Mouse (Mus musculus) lung, postnatal 36 days (tissue): ENCODE measurements around the gene Inhbc.

ENCODE experiments used
- DNase-seq: peaks from one replicate; pipeline ENCODE4 v3.0.0; 2022; ENCODE audit warnings: mixed read lengths

Gene Inhbc

DNA sequence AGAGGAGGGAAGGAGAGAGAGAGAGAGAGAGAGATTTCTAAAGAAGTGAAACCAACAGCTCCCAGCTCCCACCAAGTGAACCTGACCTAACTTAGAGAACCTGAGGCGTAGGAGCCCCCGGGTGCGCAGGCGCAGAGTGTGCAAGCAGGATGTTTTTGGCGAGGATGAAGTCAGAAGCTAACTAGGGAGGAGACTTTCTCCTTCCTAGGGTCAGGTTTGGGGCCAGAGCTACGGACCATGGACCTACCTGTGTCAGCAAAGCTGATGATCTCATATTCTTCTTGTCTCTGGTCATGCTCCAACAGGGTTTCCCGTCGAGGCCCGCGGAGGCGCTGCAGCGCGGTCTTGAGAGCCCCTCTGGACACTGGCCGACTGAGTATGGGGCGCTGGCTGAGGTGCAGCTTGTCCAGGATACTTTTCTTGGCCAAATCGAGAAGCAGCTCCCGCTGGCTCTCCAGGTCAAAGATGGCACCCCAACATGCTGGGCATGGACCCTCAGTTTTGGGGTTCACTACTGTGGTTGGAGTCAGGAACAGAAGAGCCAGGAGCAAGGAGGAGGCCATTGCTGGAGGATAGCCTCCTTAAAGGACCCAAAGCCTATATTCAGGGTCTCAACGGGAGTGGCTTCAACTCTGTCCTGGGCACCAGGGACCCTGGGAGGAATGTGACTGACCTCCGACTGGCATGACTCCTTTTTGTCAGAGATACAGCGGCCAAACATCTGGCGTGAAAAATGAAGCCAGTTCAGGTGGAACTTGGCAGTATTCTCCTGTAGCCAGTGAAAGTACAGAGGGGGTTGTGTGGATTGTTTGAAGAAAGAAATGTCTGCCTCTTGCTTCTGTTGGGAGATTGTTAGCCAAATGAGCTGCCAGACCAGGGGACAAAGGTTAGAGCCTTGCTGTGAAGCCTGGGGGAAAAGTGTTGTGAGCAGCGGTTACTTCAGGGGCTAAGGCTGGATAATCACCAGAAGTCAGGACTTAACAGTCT lies at the start of gene Inhbc:
Gene Inhbc (minus strand): TSS at position 598 of the 987 bp plus-strand sequence.
- DNase-seq, result no peak

DNA sequence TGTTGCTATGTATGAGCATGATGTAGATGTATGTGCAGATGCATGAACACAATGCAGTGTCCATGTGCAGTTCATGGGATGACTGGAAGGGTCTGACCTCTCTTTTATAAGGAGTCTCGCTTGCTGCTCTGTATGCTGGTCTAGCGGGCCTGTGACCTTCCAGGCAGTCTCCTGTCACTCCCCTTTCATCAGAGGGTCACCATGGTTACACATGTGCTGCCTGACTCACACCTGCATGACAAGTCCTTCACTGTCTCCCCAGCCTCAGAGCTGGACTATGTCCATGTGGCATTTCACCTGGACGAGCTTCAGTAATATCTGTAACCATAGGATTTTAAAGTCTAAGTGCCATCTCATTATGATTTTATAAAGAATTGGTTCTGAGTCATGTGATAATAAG lies 43.9 kb upstream of the Inhbc start:
- no peak for DNase-seq

DNA sequence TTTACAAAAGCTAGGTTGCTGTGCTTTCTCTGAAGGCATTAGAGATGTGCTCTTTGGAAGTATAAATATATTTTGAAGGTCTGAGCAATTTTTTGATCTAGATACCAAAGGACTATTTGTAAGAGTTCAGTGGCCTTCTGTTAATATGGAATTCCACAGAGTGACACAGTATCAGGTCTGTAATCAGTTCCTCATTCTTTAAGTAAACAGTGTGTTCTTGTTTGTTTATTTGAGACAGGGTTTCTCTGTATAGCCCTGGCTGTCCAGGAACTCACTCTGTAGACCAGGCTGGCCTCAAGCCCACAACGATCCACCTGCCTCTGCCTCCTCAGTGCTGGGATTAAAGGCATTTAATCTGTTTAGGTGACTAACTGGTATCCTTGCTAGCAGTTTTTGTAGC lies 43.4 kb upstream of the Inhbc start:
- peak; percentile 15 for DNase-seq

DNA sequence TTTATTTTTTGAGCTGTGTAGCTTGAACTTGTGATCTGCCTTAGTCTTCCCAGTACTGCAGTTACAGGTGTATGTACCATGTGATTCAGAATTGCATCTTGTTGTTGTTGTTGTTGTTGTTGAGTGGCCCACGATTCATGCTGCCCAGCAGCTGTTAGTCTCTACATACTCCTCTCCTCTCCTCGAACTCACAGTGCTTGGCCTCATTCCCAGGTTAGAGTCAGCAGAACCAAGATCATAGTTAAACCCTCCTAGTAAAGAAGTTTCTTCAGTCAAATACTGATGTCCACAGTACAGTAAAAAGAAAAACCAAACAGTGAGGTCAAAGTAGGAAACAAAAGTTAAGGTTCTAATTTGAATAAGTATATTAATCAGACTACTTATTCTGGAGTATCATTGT lies 42.5 kb upstream of the Inhbc start:
- DNase-seq, result no peak

DNA sequence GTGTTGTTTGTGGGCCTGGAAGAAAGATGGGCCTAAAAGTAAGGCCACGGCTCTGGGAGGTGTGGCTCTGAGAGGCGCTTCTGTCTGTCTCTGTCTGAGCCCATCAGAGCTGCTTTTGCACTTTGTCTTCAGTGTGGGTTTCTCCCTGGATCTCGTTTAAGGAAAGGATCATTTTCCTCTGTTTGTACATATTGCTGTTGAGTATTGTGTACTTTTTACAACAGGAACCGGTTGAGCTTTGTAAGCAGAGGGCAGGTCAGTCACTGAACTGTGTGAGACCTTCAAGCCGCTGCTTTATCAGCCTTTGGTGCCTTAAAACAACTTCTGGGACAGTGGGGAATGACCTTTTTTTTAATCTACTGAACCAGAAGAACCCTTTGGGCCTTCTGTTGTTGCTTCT lies 41.9 kb upstream of the Inhbc start:
- DNase-seq, result no peak

DNA sequence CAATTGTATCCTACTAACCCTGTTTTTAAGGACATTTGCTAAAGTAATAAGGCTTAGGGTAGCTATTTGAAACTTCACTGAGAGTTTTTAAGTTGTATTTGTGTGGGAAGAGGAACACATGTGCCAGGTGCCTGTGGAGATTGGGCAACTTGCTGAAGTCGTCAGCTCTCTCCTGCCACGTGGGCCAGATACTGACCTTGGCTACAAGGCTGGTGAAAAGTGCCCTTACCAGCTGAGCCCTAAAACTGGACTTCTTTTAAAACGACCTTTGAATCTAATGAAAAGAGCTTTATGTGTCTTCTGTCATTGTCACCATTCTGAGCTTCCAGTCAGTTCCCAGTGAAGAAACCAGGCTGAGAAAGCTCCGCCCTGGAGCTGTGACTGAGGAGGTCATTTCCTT lies 37.2 kb upstream of the Inhbc start:
- peak; percentile 37 for DNase-seq

DNA sequence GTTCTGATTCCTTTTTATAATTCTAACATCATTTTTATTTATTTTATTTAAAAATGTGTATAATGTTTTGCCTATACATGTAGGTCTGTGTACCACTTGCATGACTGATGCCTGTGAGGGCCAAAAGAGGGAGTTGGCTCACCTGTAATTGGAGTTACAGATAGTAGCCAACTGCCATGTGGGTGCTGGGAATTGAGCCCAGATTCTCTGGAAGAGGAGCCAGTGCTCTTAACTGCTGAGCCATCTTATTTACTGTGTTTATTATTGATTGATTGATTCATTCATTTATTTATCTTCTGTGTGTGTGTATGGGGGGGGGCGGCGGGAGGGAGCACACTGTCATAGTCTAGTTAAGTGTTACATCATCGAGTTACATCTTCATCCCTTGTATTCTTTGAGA lies 34.5 kb upstream of the Inhbc start:
- no peak for DNase-seq

DNA sequence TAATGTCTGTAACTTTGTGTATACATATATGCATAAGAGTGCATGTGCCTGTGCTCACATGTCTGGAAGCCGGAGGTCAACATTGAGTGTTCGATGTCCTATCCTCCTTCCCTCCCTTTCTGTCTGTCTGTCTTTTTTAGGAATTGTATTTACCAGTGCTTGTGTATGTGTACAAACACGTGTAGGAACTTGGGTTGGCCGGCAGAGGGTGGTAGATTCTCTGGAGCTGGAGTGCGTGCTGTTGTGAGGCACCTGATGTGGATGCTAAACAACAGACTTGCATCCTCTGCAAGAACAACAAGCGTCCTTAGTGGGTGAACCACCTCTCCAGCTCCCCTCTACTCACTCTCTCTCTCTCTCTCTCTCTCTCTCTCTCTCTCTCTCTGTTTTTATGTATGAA lies 21.5 kb upstream of the Inhbc start:
- DNase-seq, result no peak

DNA sequence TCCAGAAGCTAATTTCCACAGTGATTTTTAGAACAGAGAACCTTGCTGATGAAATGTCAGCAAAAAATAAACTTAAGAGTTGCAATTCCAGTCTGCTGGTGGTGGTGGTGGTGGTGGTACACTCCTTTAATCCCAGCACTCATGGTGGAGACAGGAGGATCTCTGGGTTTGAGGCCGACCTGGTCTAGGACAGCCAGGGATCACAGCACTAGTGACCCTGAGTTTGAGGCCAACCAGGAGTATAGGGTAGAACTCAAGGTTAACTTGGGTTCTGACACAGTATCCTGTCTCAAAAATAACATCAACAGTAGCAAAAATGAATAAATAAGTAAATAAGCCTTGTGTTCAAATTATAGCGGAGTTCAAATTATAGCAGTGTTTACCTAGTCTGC lies 11.5 kb upstream of the Inhbc start:
- no peak for DNase-seq

DNA sequence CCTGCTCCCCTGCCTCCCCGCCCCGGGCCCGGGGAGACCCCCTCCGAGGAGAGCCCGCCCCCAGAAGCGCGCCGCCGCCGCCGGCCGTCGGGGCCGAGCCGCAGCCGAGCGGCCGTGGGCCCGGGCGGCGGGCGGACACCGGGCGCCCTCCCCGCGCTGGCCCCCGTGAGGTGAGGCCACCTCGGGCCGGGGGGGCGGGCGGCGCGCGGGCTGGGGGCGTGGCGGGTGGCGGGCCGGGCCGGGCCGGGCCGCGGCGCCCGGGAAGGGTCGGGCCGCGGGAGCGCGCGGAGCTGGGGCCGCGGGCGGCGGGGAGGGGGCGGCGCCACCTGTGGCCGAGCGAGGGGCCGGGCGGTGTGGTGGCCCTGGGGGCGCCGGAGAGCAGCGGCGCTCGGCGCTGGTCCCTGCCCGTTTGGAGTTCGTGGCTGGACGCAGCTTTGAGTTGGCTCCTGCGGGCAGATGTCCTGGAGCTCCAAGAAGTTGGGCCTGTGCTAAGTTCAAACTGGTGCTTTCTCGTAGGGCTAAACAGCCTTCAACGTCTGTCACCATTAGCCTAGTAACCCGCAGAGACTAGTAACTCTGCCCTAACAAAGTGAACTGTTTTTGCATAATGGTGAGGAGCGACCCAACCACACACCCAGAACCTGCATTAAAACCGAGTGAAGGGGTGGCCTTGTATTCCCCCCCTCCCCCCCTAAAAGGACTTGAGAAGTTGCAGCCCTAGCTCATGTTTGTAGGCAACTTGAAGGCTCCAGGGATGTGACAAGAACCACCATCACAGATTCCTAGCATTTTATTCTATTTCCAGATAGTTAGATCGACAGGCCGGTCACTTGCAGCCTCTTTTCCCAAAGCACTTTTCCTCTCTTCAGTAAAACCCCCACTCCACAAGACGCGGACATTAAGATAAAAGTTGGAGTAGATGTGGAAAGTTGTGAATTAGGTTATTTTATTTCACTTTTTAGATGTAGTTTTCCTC lies 10.8 kb upstream of the Inhbc start:
- peak; percentile 61 for DNase-seq

DNA sequence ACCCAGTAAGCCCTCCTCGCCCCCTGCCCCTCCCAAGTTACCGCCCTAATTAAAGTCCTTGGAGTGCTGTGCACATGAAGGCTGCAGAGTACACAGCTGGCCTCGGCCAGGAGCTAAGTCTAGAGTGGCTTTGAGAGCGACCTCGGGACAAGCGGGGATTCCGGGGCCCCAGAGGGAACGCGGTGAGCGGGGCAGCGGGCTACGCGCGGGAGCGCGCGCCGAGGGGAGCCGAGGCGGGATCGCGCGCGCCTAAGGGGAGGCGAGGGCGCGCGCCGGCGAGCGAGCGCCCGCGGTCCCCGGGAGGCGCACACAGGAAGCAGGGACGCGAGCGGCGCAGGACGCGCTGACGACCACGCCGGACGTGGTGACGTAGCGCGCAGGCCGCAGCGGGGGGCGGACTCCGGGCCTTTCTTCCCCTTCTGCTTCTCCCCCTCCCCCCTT lies 10.0 kb upstream of the Inhbc start, which contains the start of gene R3hdm2:
Gene R3hdm2 (plus strand): TSS at position 77 of the 441 bp plus-strand sequence.
- peak; percentile 94 for DNase-seq

DNA sequence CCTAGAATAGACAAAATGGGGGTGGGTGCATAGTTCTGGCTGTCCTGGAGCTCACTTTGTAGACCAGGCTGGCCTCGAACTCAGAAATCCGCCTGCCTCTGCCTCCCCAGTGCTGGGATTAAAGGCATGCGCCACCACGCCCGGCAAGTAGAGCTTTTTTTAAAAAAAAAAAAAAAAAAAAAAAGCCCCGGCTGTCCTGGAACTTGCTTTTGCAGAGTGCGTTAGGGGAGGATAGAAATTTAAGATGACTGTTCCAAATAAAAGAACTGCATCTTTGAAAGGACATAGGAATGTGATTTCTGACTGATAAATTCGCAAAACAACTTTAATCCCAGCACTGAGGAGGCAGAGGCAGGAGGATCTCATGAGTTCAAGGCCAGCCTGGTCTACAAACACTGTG lies 9.4 kb upstream of the Inhbc start:
- DNase-seq, result no peak

DNA sequence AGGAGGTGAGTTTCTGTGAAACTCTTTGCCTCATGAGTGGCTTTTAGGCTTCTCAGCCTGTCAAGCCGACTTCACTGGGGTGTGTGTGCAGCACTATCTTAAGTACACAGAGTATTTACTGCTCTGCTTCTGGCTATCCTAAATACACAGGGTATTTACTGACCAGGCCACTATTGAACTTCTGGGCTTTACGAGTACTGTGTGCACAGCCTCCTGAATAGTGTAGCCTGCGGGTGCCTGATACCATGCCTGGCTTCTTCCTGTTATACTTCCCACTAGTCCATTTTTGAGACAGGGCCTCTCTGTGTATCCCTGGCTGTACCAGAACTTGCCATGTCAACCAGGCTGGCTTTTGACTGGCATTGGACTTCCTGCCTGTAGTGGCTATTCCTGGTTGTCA lies 7.5 kb upstream of the Inhbc start:
- DNase-seq, result no peak

DNA sequence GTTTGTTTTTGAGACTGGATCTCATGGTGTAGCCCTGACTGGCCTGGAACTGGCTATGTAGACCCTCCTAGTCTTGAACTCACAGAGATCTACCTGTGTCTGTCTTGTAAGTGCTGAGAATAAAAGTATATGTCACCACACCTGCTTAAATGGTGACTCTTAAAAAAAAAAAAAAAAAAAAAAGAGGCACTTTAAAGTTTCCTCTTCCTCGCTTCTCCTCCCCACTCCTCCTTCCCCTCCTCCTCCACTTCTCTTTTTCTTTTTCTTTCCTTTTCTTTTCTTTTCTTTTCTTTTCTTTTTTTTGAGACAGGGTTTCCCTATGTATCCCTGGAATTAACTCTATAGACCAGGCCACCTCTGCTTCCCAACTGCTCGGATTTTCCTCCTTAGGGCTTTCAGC lies 792 bp upstream of the Inhbc start:
- no peak for DNase-seq

DNA sequence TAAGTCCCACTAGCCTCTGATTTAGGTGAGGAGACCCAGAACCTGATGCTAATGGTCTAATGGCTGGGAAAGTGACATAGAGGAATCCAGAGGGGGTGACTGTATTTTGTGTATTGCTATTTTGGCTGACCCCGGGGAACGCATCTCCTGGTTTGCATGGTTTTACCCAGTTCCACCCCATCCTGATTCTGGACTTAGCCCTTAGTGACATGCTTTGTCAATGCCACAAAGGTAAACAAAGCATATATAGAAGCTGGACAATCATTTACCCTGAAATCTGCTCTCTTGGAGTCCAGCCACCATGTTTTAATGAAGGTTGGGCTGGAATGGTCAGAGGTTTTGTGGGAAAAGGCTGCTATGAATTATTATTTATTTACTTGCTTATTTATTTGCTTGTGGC lies 2.0 kb downstream of the Inhbc start:
- no peak for DNase-seq

DNA sequence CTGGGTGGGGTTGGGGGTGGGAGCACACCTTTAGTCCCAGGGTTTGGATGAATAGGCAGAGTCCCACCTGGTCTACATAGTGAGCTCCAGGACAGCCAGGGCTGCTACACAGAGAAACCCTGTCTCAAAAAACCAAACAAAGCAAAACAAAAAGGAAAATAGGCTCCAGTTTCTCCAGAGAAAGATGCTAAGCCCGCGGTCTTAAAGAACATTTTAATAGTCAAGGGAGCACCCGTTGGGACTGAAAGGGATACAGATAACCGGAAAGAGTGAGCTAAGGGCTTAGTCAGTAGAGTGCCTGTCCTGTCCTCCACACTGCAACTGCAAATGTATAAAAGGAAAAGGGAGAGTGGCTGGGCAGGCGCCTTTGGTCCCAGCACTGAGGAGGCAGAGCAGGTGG lies 3.1 kb downstream of the Inhbc start:
- DNase-seq, result no peak

DNA sequence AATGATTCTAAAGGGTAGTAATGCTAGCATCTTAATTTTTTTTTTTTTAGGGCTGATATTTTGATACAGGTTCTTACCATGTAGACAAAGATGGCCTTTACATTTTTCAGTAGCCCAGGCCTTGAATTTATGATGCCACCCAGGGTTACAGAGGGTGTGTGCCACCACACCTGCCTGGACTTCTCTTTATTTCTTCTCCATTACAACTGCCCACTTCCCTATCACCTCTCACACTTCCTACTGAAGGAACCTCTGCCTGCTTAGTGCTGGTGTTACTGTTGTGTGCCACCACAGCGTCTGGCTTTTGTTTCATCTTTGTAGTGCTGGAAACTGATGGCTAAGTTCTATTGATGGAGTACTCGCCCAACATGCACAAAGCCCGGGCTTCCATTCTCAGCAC lies 9.5 kb downstream of the Inhbc start:
- DNase-seq, result no peak

DNA sequence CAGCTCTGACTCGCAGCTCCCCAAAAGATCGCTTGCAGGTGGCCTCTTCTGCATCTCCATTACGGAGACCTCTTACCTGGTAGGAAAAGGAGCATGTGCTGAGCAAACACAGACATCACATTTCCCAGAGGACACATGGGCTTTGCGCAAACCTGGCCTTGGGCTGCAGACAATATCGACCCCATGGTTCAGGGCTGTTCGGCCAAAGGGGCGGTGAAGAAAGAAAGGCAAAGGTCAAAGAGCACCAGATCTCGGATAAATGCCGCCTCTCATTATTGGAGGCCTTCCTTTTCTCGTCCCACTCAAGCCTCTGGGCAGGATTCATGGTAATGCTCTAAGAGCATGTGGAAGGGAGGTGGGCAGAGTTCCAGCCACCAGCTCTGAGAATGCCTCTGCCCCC lies 14.9 kb downstream of the Inhbc start:
- no peak for DNase-seq

DNA sequence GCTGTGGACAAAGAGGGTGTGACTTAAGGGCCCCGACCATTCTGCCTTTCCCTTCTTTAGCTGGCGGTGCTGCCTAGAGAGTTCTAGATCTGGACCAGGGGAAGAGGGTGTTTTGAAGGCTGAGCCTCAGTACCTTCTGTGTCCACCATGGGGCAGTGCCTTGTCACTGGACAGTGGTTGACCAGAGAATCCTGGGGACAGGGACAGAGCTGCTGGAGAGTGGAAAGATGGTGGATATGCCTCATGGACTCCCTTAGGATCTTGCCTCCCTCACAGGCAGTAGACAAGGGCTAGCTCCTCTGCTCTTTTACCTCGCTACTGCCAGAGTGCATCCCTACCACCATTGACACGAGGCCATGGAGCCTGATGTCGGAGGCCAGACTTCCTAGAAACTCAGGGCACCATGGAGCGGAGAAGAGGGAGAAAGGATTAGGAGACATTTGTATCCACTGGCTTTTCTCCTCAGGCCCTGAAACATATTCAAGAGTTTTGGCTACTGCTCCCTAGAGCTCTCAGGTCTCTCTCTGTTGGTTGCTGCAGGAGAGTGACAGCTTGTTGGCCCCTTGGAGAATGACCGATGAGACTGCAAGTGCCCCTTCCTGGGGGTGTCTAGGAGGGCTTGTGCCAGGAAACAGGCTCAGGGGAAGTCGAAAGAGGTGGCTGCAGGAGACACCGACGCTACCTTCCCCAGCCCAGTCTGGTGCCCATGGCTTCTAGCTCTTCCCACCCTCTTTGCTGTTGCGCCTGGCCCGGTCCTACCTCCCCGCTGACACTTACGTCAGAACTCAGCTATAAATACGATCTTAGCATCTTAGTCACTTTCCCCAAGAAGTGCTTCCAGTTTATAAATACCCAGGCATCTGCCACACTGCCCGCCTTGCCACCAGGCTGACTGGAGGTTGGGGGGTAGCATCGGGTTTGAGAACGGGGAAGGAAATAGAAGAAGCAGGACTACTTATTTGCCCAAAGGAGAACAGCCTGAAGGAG lies 16.0 kb downstream of the Inhbc start, which contains the start of gene Inhbe:
Gene Inhbe (minus strand): TSS at position 503 of the 987 bp plus-strand sequence.
- no peak for DNase-seq

DNA sequence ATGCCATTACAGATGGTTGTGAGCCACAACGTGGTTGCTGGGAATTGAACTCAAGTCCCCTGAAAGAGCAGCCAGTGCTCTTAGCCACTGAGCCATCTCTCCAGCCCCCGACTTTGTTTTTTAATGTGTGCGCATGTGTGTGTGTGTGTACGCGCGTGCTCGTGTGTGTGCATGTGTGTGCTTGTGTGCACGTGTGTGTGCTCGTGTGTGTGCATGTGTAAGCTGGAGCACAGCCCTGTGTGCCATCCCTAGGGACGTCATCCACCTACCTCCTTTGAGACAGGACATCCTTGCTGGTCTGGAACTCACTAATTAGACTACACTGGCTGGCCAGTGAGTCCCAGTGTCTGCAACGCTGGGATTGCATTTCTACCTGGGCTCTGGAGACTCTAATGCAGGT lies 17.5 kb downstream of the Inhbc start:
- DNase-seq, result no peak

DNA sequence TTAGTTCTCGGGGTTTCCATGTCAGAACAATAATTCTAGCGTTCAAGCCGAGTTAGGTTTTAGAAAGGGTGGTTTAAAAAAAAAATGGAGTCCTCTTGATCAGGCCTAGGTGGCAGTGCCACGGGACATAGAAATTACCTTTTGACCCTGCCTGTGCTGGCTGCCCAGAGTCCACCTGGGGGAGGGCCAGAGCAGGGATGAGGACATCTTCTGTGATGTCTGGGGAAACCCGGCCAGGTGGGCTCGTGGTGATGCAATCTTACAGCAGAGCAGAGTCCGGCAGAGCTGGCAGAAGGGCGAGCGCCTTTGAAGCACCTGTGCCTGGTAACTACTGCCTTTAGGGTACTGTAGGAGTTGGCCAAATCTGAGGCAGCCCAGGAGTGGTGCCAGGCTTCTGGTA lies 18.0 kb downstream of the Inhbc start:
- DNase-seq, result no peak

DNA sequence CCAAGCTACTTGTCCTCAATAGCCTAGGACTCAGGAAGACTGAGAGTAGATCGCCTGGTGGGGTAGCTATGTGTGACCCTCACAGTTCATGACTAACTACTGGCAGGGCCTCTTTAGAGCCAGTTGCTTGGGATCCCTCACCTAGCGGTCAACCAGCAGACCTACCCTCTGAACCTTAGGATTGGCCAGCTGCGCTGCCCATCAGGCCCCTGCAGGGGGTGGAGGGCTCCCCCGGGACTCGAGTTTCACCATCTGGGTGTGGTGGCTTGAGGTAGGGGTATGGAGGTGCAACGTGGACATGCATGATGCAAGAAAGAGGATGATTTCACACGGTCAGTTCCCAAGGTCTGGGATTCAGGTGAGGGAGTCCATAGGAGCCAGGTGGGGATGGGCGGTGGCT lies 18.5 kb downstream of the Inhbc start:
- no peak for DNase-seq
